Mouse (Mus musculus): ENCODE data around the gene Tshb.
A peak's percentile ranks its signal among the peaks of the same experiment; 100 is the strongest.

The Tshb gene

DNA sequence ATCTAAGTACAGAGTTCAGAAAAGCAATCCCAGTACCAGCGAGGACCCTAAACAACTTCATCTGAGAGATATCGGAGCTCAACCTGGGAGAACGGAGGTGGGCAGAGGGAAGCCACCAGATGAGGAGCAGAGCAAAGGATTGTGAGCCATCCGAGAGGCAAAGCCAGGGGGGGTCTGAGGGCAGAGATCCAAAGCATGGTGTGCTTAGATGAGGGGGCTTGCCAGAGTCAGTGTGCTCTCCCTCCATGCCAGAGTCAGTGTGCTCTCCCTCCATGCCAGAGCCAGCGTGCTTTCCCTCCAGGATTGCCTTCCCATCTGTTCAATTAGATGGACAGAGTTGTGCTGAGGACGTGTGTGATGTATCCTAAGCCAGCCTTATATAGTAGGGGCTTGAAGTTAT is 45.4 kb downstream of the Tshb start:
- DNase-seq (ENCODE audit: low spot score in 2 of 2) = no peak

DNA sequence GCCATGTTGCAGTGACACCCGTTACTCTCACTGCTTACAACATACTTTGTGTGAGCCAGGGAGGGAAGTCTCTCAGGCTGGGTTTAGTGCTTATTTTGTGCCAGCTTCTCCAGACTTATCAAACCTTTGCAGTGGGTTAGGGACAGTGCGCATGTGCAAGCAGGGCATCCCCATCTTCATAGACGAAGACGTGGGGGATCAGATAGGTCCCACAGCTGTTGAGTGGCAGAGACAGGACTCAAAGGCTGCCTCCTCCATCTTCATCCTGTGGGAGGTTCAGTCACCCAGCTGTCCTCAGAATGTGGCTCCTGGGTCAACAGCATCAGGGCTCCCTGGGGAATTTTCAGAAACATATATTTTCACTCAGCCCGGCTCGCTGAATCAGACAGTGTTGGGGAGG is 46.1 kb downstream of the Tshb start:
- DNase-seq (ENCODE audit: low spot score in 2 of 2) = no peak

DNA sequence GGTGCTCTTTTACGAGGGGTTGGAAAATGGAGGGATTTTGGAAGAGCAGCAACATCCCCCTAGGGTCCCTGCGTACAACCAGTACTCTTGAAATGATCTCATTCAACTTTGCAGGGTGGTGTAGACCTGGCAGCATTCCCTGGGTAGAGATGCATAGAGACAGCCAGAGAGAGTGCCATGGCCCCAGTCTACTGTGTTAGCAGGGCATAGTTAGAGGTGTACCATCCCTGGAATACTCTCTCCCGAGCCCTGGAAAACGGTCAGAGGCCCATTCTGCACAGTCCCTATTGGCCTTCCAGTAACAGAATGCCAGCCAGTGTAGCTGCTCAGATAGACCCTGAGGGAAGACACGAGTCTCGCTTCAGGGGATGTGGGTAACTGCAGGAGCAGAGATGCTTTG is 46.9 kb downstream of the Tshb start:
- DNase-seq (ENCODE audit: low spot score in 2 of 2) = no peak

DNA sequence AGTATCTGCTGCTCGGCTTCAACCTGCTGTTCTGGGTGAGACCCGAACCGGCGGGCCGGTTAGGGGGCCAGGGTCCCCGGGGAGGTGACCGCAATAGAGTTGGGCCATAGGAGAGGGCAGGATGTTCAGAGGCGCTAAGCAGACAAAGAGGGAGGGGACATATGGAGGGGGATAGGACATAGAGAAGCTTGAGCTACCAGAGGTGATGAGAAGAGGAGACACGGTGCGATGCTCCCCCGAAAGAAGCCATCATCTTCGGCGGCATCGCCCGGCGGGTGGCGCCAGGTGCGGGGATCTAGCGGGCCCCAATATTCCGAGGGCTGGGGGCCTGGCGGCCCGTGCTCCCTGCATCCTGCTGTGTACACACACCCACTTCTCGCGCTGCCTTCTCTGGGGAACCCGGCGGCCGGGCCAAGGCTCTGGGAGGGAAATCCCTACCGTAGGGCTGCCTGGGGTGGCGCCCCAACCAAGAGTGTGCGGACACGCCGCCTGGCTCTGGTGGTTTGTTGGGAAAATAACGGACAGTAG is 47.4 kb downstream of the Tshb start:
- peak in 1 of 2 experiments; percentile 45 for DNase-seq (ENCODE audit: low spot score in 2 of 2)

DNA sequence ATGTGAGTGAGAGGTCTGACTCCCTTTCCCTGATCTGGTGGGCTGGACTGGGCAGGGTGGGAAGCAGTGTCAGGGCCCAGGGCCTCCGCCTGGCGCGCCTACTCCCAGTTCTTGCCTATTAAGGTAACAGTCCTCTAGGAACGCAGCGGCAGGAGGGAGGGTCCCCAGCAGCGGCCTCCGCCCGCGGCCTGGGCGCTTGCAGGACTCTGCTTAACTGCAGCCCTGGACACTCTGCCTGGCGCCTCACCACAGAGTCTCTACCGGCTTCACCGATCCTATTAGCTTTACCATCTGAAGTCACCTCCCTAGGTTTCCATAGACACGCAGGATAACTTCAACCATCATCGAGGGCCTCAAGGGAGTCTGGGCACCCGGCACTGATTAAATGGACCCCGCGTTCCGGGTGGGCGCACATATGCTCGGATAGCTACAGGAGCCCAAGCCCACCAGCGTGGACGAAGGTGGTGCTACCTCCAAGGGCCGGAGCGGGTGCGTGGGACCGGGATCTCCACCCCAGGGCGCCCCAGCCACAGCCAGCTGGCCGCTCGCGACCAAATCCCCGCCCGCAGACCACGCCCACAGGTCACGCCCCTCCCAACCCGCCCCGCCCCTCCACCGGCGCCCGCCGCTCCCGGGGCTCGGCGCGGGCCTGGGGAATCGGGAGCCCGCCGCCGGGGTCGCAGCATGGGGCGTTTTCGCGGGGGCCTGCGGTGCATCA is 48.0 kb downstream of the Tshb start, which contains the start of gene Tspan2:
Tspan2 (plus strand) TSS at position 217 of the 718 bp plus-strand sequence.
- DNase-seq (ENCODE audit: low spot score in 2 of 2) = peak; percentile 38 to 46

DNA sequence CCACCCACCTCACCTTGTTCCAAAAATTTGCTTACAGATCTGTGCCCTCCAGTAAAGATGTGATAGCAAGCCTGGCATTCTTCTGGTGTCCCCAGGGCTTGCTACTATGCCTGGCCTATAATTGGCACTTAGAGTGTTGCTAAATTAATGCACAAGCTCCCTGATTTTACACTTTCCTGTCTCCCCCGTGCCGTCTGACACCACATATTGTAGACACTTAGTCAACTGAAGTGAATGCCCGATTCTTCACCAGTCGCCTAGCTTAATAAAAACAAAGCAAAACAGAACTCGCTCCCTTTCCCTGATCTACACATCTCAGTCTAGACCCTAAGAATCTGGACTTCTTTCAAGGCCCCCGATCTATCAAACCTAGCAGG is 48.6 kb downstream of the Tshb start:
- no peak for DNase-seq (ENCODE audit: low spot score in 2 of 2)

DNA sequence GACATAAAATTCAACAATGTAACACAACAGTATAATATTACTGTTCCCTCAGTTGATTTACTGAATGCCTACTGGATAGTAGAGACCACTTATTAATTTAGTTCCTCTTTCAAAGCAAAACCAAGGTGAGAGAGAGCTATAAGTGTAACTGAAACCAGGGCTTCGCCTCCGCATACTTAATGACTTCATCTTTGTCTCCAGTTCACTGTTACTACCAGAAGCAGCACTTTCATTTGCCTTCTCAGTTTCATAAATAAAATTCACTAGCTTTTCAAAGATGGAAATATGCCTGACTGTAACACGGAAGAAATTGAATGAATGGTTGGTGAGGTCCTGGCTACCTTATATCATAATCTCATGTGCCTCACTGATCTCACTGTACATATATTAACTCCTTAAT is 49.5 kb downstream of the Tshb start:
- no peak for DNase-seq (ENCODE audit: low spot score in 2 of 2)

DNA sequence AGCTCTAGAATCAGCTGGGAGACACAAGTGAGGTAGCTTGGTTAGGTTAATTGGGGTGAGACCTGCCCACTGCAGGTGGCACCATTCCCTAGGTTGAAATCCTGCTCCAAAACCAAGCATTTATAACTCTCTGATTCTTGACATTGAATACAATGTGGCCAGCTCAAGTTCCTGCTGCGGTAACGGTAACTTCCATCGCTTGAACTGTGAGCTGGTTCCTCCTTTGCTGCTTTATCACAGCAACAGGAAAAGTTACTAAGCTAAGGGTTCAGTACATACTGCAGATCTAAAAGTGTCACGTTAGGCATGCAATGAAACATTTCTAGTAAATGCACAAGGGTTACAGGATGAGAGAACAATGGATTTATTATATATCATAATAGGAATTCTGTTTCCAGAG is 49.9 kb downstream of the Tshb start:
- no peak for DNase-seq (ENCODE audit: low spot score in 2 of 2)

DNA sequence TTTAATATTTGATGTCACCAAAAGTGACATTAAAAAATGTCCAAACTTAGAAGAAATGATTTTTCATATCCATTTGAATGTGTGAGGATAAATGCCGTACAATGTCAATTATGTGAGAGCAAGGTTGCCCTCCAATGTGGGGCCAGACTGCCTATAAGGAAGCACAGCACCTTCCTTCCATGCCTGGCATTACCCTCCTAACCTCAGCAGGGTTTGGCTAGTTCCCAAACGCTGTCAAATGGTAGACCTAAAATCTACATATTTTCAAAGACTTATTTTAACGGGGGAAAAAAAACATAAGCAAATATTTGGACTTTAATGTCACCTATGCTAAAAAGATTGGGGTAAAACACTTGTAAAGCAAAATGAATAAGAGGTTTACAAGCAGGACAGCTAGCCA is 51.4 kb downstream of the Tshb start:
- no peak for DNase-seq (ENCODE audit: low spot score in 2 of 2)

DNA sequence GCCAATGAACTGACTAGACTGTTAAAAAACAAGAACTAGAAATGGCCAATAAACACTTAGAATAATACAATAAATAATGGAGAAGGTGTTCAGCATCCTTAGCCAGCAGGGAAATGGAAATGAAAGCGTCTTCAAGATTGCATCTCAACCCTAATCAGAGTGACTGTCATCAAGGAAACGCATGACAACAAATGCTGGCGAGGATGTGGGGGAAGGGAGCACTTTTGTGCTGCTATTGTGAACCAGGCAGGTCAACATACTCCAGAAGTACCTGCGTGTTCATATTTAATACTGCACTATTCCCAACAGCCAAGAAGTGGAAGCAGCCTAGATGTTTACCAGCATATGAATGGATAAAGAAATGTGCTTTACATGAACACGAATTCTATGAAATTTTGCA is 53.1 kb downstream of the Tshb start:
- no peak for DNase-seq (ENCODE audit: low spot score in 2 of 2)
